Mouse (Mus musculus): Measurements from ENCODE around the gene Otud4. TPM values are rescaled to one million over a fixed set of nuclear protein-coding genes. Genes with fewer than 3 reads are reported as not detected.
"Not testable (repeated sequence)": the region's sequence is repeated elsewhere in the genome, so short reads cannot be mapped to it uniquely, and the experiment has no call there.

Otud4 gene
- 10 to 100 TPM; 37.3 to 41.0 TPM for total RNA-seq (2021)
- long read RNA-seq, experiment 1, full-length matches to known transcripts = 14 of 19 reads
- long read RNA-seq, experiment 1, partial matches to known transcripts = 0 of 19 reads
- long read RNA-seq, experiment 1, other reads (novel, unspliced or antisense) = 5 of 19 reads
- long read RNA-seq, experiment 2, full-length matches to known transcripts = 13 of 20 reads
- long read RNA-seq, experiment 2, partial matches to known transcripts = 2 of 20 reads
- long read RNA-seq, experiment 2, other reads (novel, unspliced or antisense) = 5 of 20 reads

DNA sequence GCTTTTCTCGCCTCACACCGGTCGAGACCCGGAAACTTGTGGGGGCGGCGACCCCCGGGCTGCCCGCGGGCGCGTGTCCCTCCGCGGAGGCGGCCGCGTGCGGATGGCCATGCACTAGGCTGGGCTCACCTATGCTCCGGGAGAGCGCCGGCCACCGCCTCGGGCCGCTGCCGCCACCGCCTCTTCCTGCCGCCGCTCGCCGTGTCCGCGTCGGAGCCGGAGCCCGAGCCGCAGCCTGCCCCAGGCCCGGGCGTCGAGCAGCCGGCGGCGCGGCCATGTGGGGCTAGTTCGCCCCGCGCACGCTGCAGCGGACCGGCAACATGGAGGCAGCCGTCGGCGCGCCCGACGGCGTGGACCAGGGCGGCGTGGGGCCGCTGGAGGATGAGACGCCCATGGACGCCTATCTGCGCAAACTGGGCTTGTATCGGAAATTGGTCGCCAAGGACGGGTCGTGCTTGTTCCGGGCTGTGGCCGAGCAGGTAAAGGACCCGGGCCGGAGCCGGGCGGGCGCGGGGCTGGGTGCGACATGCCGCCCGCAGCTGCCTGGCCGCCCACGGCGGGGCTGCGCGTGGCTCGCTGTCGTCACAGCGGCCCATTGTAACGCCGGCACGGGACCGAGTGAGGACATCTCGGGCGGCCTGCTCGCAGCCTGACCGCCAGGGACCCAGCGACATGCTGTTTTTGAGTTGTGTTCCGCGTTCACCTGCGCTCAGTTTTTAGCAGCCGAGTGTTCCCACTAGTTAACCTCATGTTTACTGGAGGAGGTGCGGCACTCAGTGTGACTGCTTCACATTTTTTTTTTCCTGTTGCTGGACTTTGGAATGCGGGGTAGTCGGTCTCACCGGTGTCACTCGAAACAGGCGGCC lies at the start of gene Otud4:
TSS of gene Otud4 (plus strand) at position 33 of the 866 bp plus-strand sequence.
- peak; percentile 63 to 67 for DNase-seq (ENCODE audit: extremely low spot score in 1 of 2, low spot score in 2 of 2)
- intact Hi-C loops (cut with DNase I) = loop anchor here (1.0 to 5.0 kb wide), 3 partner anchors 71 to 346 kb away; partner anchors contain the start of genes Abce1, Anapc10, Mmaa and Smad1
- Histone ChIP-seq H3K27ac (peak within 1 kb of the TSS; percentile 97), H3K4me3 (peak within 1 kb of the TSS; percentile 91)
- TF ChIP-seq CTCF (IDR thresholded peaks at IDR 0.05) = peak; percentile 28

DNA sequence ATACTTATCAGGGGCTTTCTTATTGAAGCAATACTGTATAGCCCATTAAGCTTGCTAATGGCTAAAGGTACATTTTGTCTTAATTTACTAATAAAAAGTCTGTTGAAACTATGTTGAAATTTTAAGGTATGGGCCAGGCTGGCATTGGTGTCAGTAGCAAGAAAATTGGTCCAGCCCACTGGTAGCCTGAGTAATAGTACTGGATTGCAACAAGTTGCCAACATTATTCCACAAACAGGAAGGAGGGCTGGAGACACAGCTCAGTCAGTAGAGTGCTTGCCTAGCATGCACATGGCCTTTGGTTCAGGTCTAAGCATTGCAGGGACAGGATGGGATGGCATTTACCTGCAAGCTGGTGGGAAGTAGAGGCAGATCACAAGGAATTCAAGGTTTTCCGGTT lies 38.5 kb upstream of the Otud4 start:
- intact Hi-C loops (cut with DNase I) = no loop called here
- no peak for DNase-seq (ENCODE audit: extremely low spot score in 1 of 2, low spot score in 2 of 2)
- Histone ChIP-seq H3K4me3 (no peak overlapping the region), H3K27ac (no peak overlapping the region)
- TF ChIP-seq CTCF (IDR thresholded peaks at IDR 0.05) = no peak

DNA sequence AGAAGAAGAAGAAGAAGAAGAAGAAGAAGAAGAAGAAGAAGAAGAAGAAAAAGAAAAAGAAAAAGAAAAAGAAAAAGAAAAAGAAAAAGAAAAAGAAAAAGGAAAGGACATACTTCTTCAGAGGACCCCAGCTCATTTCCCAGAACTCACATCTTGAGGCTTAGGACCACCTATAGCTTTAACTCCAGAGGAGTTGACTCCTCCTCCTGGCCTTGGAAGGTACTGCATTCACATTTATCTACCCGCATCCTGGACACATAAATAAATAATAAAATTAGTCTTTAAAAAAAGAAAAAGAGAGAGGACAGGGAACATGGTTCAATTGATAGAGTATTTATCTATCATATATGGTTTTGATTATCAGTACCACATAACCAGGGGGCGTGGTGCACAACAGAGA lies 36.2 kb upstream of the Otud4 start:
- H3K27ac ChIP-seq; intact Hi-C loops (cut with DNase I); H3K4me3 ChIP-seq; DNase-seq (ENCODE audit: extremely low spot score in 1 of 2, low spot score in 2 of 2): not testable (repeated sequence)
- peak; percentile 29 for TF ChIP-seq CTCF (IDR thresholded peaks at IDR 0.05)

DNA sequence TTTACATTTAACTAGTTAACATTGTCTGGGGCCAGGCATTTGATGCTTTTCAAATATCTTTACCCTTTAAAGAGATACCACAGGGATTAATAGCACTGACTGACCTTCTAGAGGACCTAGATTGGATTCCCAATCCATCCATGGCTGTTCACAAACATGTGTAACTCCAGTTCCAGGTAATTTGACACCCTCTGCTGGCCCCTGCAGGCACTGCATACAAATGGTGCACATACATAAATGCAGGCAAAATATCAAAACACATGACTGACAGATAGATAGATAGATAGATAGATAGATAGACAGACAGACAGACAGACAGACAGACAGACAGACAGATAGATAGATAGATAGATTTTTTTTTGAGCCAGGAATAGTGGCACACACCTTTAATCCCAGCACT lies 33.2 kb upstream of the Otud4 start:
- DNase-seq (ENCODE audit: extremely low spot score in 1 of 2, low spot score in 2 of 2) = no peak
- Histone ChIP-seq H3K27ac (no peak overlapping the region), H3K4me3 (no peak overlapping the region)
- intact Hi-C loops (cut with DNase I) = no loop called here
- no peak; the same call in none of the 2 replicates for TF ChIP-seq CTCF (IDR thresholded peaks at IDR 0.05)

DNA sequence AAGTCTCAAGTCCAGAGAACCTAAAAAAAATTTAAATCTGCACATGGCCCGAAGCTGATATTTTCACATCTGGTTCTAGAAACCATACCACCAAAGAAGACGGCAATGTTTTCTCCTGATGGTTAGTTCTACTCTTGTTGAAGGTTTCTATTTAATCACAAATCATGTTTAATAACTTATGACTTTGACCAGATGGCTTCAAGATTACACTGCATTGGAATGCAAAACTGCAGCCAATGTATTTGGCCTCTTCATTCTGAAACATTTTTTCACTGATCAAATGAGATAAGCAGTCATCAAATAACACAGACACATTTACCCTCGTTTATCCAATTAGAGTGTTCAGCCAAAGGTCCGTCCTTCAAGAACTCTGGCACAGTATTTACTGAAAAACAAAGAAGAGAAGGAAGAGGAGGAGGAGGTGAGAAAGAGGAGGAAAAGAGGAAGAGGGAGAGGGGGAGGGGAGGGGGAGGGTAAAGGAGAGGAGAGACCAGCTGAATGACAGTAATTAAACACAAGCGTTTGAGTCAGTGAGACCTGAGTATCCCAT lies 32.6 kb upstream of the Otud4 start:
- intact Hi-C loops (cut with DNase I) = no loop called here
- no peak for DNase-seq (ENCODE audit: extremely low spot score in 1 of 2, low spot score in 2 of 2)
- H3K27ac ChIP-seq = no peak overlapping the region
- no peak overlapping the region for H3K4me3 ChIP-seq
- TF ChIP-seq CTCF (IDR thresholded peaks at IDR 0.05) = no peak

DNA sequence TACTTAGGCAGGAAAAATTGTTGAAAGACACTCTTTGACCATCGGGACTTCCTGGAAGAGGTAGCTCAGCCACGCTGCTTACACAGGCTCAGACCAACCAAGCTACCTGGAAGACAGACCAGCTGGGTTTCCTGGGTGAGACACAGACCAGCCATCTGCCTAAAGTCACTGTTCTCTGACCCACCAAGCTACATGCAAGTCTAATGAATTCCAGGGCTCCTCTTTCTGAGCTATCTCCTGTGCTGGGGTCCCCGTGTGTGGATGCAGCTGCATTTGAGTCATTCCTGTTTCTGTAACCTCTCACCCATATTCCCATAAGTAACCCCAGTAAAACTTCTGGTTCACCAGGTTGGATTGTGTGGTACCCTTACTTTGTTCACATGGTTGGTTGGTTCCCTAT lies 30.7 kb upstream of the Otud4 start:
- DNase-seq (ENCODE audit: extremely low spot score in 1 of 2, low spot score in 2 of 2) = no peak
- intact Hi-C loops (cut with DNase I) = no loop called here
- no peak overlapping the region for H3K27ac ChIP-seq
- no peak for TF ChIP-seq CTCF (IDR thresholded peaks at IDR 0.05)
- no peak overlapping the region for H3K4me3 ChIP-seq

DNA sequence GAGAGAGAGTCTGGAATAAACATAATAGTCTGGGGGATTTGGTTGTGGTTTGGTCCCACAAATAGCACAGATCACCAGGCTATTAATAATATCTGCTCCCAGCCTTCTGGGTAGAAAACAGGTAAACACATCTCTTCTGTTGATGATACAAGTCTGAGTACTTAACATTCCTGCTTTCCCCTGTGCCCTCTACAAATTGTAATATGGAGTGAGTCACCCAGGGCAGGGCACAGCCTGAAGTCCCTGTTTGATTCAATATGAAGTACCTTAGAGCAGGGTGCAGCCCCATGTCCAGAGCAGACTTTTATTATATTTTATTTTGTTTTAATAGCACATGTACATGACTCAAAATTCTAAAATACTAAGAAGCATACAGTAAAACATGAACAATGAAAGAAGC lies 29.1 kb upstream of the Otud4 start:
- no peak for TF ChIP-seq CTCF (IDR thresholded peaks at IDR 0.05)
- intact Hi-C loops (cut with DNase I) = no loop called here
- DNase-seq (ENCODE audit: extremely low spot score in 1 of 2, low spot score in 2 of 2) = no peak
- no peak overlapping the region for H3K4me3 ChIP-seq
- no peak overlapping the region for H3K27ac ChIP-seq

DNA sequence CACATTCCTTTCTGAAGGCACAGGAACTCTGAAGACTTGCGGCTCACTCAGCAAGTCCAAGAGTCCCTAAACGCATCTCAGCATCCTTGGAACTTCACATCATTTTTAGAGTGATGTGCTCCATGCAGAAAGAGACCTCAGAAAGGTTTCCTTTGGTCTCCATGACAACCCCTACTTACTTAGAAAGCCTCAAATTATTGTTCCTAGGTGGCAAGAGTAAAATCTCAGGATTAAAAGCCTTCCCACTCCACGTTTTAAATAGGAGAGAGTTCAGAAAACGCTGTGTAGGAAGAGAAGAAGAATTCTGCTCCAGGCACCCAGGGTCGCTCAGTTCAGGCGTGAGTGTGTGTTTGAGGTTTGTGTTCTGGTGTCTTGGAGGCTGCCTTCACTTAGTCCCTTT lies 27.1 kb upstream of the Otud4 start:
- no peak for DNase-seq (ENCODE audit: extremely low spot score in 1 of 2, low spot score in 2 of 2)
- TF ChIP-seq CTCF (IDR thresholded peaks at IDR 0.05) = no peak
- intact Hi-C loops (cut with DNase I) = no loop called here
- H3K27ac ChIP-seq = no peak overlapping the region
- H3K4me3 ChIP-seq = no peak overlapping the region

DNA sequence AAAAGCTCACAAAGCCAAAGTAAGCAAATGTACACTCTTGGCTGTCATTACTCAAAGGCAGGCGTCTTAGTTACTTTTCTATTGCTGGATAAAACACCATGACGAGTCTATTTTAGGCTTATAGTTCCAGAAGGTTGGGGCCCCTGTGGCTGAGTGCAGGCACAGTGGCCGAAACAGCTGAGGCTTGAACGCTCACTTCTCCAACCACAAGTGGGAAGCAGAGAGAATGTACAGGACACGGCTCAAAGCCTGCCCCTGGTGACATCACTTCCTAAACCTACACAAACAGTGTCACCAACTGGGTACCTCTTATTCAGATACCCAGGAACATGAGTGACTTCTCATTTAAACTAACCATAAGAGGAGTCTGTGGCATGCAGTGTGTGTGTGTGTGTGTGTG lies 26.5 kb upstream of the Otud4 start:
- Histone ChIP-seq H3K27ac (no peak overlapping the region), H3K4me3 (no peak overlapping the region)
- intact Hi-C loops (cut with DNase I) = no loop called here
- TF ChIP-seq CTCF (IDR thresholded peaks at IDR 0.05) = no peak
- no peak for DNase-seq (ENCODE audit: extremely low spot score in 1 of 2, low spot score in 2 of 2)

DNA sequence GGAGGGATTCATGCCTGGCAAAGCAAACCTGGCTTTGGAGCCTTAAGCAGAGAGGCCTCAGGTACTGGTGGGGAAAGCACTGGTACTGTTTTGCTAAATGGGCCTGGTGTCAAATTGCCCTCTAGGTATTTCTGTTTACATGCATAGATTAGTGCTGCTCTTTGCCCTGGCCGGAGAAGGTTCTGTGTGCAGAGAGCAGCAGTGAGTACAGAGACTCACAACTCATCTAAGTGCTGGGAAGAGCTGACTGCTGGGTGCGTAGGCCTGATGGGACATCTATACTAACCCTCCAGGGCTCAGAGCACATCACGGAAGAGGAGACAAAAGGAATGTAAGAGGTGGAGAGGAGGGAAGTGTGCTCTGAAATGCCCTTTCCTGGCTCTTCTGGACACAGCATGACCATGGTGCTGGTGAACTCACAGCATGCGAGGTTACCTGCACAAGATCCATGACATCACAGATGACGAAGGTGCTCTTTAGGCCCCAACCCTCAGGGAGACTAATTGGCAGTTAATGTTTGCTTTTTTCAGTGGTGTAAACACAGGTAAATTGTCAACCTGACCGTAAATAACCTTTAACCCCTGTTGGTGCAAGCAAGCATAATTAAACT lies 23.6 kb upstream of the Otud4 start:
- DNase-seq (ENCODE audit: extremely low spot score in 1 of 2, low spot score in 2 of 2) = no peak
- TF ChIP-seq CTCF (IDR thresholded peaks at IDR 0.05) = no peak
- no peak overlapping the region for H3K27ac ChIP-seq
- H3K4me3 ChIP-seq = no peak overlapping the region
- intact Hi-C loops (cut with DNase I) = no loop called here

DNA sequence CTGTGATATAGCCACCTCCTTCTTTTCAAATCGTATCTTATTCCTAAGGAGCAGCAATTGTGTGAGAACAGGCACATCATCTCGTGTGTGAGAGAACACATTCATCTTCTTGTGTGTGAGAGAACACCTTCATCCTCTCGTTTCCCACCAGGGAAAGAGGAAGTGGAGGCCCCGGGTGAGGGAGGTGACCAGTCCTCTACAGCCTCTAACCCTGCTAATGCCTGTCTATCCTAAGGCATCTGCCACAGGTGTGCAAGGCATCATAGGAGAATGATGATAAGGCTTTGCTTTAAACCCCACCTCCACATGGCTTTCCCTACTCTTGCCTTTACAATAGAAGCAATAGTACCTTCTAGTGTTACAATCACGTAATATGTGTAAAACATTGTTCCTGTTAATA lies 20.5 kb upstream of the Otud4 start:
- Histone ChIP-seq H3K27ac (no peak overlapping the region), H3K4me3 (no peak overlapping the region)
- no peak for TF ChIP-seq CTCF (IDR thresholded peaks at IDR 0.05)
- DNase-seq (ENCODE audit: extremely low spot score in 1 of 2, low spot score in 2 of 2) = no peak
- intact Hi-C loops (cut with DNase I) = no loop called here

DNA sequence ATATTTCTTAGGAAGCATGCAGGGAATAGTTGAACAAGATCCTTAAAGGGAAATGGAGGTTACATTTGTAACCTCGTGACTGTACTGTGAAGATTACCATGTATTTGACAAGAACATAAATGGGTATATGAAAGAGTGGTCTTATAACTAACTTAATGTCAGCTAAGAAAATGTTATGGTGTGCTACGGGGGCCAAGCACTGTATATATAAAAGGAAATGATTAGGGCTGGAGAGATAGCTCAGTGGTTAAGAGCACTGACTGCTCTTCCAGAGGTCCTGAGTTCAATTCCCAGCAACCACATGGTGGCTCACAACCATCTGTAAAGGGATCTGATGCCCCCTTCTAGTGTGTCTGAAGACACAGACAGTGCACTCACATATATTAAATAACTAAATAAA lies 20.1 kb upstream of the Otud4 start:
- intact Hi-C loops (cut with DNase I) = no loop called here
- no peak for DNase-seq (ENCODE audit: extremely low spot score in 1 of 2, low spot score in 2 of 2)
- no peak overlapping the region for H3K27ac ChIP-seq
- H3K4me3 ChIP-seq = no peak overlapping the region
- no peak for TF ChIP-seq CTCF (IDR thresholded peaks at IDR 0.05)

Data from left cerebral cortex, adult 2 months (tissue).